In genomic region chr9:75521788-75522187, GRCm38 (mm10) we compare ENCODE assay signal across 7 mouse cellular contexts. TPM values are rescaled to one million over a fixed set of nuclear protein-coding genes. Genes with fewer than 3 reads are reported as not detected.
A peak's percentile ranks its signal among the peaks of the same experiment; 100 is the strongest.
DNase-seq lines count a peak whose midpoint lies in the region; ATAC-seq and TF ChIP-seq lines count a peak whose summit lies in the region.

No protein-coding gene starts in this region.

- no peak overlapping the region for H3K4me3 ChIP-seq in limb, embryonic 11.5 days (ENCODE audit: low read depth, low read length)
- H3K4me3 ChIP-seq in limb, embryonic 10.5 days = no peak overlapping the region
- no peak overlapping the region for H3K4me3 ChIP-seq in hindbrain, embryonic 14.5 days (replicated peaks; ENCODE audit: low read length)
- no peak overlapping the region for H3K4me3 ChIP-seq in lung, adult 2 months (replicated peaks; ENCODE audit: extremely low read depth, low read depth, low read length)
- H3K4me3 ChIP-seq in small intestine, adult 2 months (ENCODE audit: low read depth, low read length) = no peak overlapping the region

- WGBS in limb, embryonic 11.5 days = 53% methylated on average over 4 of the region's 4 CpGs
- WGBS in limb, embryonic 10.5 days = 59% methylated on average over 4 of the region's 4 CpGs
- WGBS in hindbrain, embryonic 14.5 days = 60% methylated on average over 4 of the region's 4 CpGs
- WGBS in lung, adult 2 months = 50% methylated on average over 4 of the region's 4 CpGs
- 60% methylated on average over 4 of the region's 4 CpGs for WGBS in small intestine, adult 2 months

- no peak overlapping the region for H3K4me2 ChIP-seq in limb, embryonic 11.5 days (ENCODE audit: low read depth, severe bottlenecking)
- H3K4me2 ChIP-seq in hindbrain, embryonic 14.5 days (replicated peaks) = no peak overlapping the region

- peak; percentile 77 for TF ChIP-seq CTCF in lung, adult 2 months (IDR thresholded peaks at IDR 0.05; ENCODE audit: insufficient read depth, low read length)
- TF ChIP-seq CTCF in small intestine, adult 2 months (IDR thresholded peaks at IDR 0.05; ENCODE audit: extremely low read depth, insufficient read length, insufficient replicate concordance, low read depth, low read length) = peak; percentile 64; the same call in 1 of the 2 replicates

- no peaks in the 10 kb centered on the region for H3K36me3 ChIP-seq in limb, embryonic 11.5 days (ENCODE audit: control insufficient read depth, insufficient read depth, low read length)
- H3K36me3 ChIP-seq in limb, embryonic 10.5 days = peaks cover 12% of the 10 kb centered on the region
- peaks cover 13% of the 10 kb centered on the region; the same call in 1 of the 2 replicates for H3K36me3 ChIP-seq in hindbrain, embryonic 14.5 days (replicated peaks; ENCODE audit: control insufficient read depth, insufficient read depth)
- H3K36me3 ChIP-seq in small intestine, adult 2 months (ENCODE audit: control insufficient read depth, insufficient read depth, low read length) = peaks cover 11% of the 10 kb centered on the region

- no peak overlapping the region for H3K27ac ChIP-seq in limb, embryonic 11.5 days (replicated peaks; ENCODE audit: low read depth, low read length)
- no peak overlapping the region for H3K27ac ChIP-seq in limb, embryonic 10.5 days
- no peak overlapping the region for H3K27ac ChIP-seq in hindbrain, embryonic 14.5 days
- H3K27ac ChIP-seq in small intestine, adult 2 months (ENCODE audit: insufficient read depth, low read depth, low read length) = no peak overlapping the region

- no peaks in the 10 kb centered on the region for H3K27me3 ChIP-seq in limb, embryonic 11.5 days (ENCODE audit: control insufficient read depth, insufficient read depth, low read length)
- H3K27me3 ChIP-seq in limb, embryonic 10.5 days (ENCODE audit: low read depth, poor library complexity, severe bottlenecking) = no peaks in the 10 kb centered on the region
- no peaks in the 10 kb centered on the region for H3K27me3 ChIP-seq in hindbrain, embryonic 14.5 days (ENCODE audit: control insufficient read depth, insufficient read depth, low read length)
- H3K27me3 ChIP-seq in small intestine, adult 2 months (ENCODE audit: control insufficient read depth, insufficient read depth, low read length) = no peaks in the 10 kb centered on the region

- no peak for TF ChIP-seq POLR2A in lung, adult 2 months (IDR thresholded peaks at IDR 0.05; ENCODE audit: borderline replicate concordance, extremely low read depth, low read depth, low read length)
- TF ChIP-seq POLR2A in small intestine, adult 2 months (IDR thresholded peaks at IDR 0.05; ENCODE audit: low read depth, low read length) = no peak

- DNase-seq in limb, embryonic 11.5 days (ENCODE audit: low spot score) = peak; percentile 50
- DNase-seq in limb, embryonic 10.5 days (ENCODE audit: low spot score) = no peak
- peak; percentile 75 for DNase-seq in NIH3T3 (ENCODE audit: low read depth)
- DNase-seq in cerebellum, postnatal 36 days = peak; percentile 33 to 46
- DNase-seq in hindbrain, embryonic 14.5 days (ENCODE audit: low spot score) = peak; percentile 60
- no peak for DNase-seq in lung, adult 2 months

- no peak overlapping the region for H3K9ac ChIP-seq in limb, embryonic 11.5 days (ENCODE audit: low read length)
- no peak overlapping the region for H3K9ac ChIP-seq in hindbrain, embryonic 14.5 days

- H3K4me1 ChIP-seq in limb, embryonic 11.5 days (ENCODE audit: control insufficient read depth, insufficient read depth, low read length) = no peaks in the 10 kb centered on the region
- no peaks in the 10 kb centered on the region for H3K4me1 ChIP-seq in limb, embryonic 10.5 days
- no peaks in the 10 kb centered on the region for H3K4me1 ChIP-seq in hindbrain, embryonic 14.5 days (replicated peaks; ENCODE audit: control insufficient read depth, insufficient read depth, low read length)
- peaks cover 2% of the 10 kb centered on the region; the same call in 1 of the 2 replicates for H3K4me1 ChIP-seq in lung, adult 2 months (ENCODE audit: control insufficient read depth, insufficient read depth, low read length)
- H3K4me1 ChIP-seq in small intestine, adult 2 months (ENCODE audit: control insufficient read depth, insufficient read depth, insufficient read length, low read length) = no peaks in the 10 kb centered on the region

- H3K9me3 ChIP-seq in limb, embryonic 11.5 days (ENCODE audit: control insufficient read depth, low read length) = no peaks in the 10 kb centered on the region
- no peaks in the 10 kb centered on the region for H3K9me3 ChIP-seq in limb, embryonic 10.5 days (replicated peaks)
- H3K9me3 ChIP-seq in hindbrain, embryonic 14.5 days (ENCODE audit: control insufficient read depth, low read length) = no peaks in the 10 kb centered on the region

- no peak for ATAC-seq in limb, embryonic 11.5 days (ENCODE audit: insufficient number of reproducible peaks, low FRiP score, low TSS enrichment, low read depth)
- ATAC-seq in hindbrain, embryonic 14.5 days (ENCODE audit: low FRiP score) = no peak

RNA-seq across cellular contexts. Expression of gene Tmod3, which starts 37.7 kb away (rescaled TPM):
- polyA plus RNA-seq in limb, embryonic 11.5 days (2014; fragmentation: Nextera tagmentation; extraction: Ambion mirVana) = 103 and 113 TPM in 2 replicates
- polyA plus RNA-seq in limb, embryonic 10.5 days (2016; fragmentation: Nextera tagmentation; extraction: Ambion mirVana) = 102 and 106 TPM in 2 replicates
- 66.2 and 75.2 TPM in 2 replicates for polyA plus RNA-seq in hindbrain, embryonic 14.5 days (2014; fragmentation: Nextera tagmentation; extraction: Ambion mirVana)
- 30.9 and 46.5 TPM in 2 replicates for polyA plus RNA-seq in lung, adult 2 months (2012; rRNA removed)
- 6.0 and 13.4 TPM in 2 replicates for polyA plus RNA-seq in small intestine, adult 2 months (2012; rRNA removed)

Comparison
In these comparisons a context has a peak if more than half of its experiments do, and no peak if none do; other contexts are left out.
1. DNase-seq: peak in limb, embryonic 11.5 days (single experiment), NIH3T3 (single experiment), cerebellum, postnatal 36 days (2 of 2) and hindbrain, embryonic 14.5 days (single experiment); none in limb, embryonic 10.5 days (single experiment) and lung, adult 2 months (single experiment).